Mouse (Mus musculus) limb, embryonic 12.5 days (tissue): ENCODE data around the gene Avil. TPM values are rescaled to one million over a fixed set of nuclear protein-coding genes. Genes with fewer than 3 reads are reported as not detected.
A peak's percentile ranks its signal among the peaks of the same experiment; 100 is the strongest.

Experiments used
- ATAC-seq: fragments of 200-750 bp; cut with Nextera tagmentation; 2 replicates; pipeline ENCODE4 v1.8.0; 2017; ENCODE audit warnings: low read depth, moderate TSS enrichment; ENCODE audit not compliant: insufficient number of reproducible peaks, insufficient read depth, low FRiP score, low TSS enrichment
- H3K27ac ChIP-seq: fragments of 300-500 bp; sonication (generic); 2 replicates; pipeline ENCODE4 v1.5.1; 2016; ENCODE audit warnings: mild to moderate bottlenecking, moderate library complexity
- H3K27me3 ChIP-seq: fragments of 300-500 bp; sonication (generic); 2 replicates; pipeline ENCODE4 v1.6.1; 2016; ENCODE audit warnings: mild to moderate bottlenecking, moderate library complexity
- H3K36me3 ChIP-seq: fragments of 300-500 bp; sonication (generic); 2 replicates; pipeline ENCODE4 v1.6.1; 2016; ENCODE audit warnings: mild to moderate bottlenecking, moderate library complexity
- H3K4me1 ChIP-seq: fragments of 300-500 bp; sonication (generic); replicated peaks from 2 replicates; pipeline ENCODE4 v1.6.1; 2016
- H3K4me2 ChIP-seq: fragments of 300-500 bp; sonication (generic); 2 replicates; pipeline ENCODE4 v1.6.1; 2016; ENCODE audit warnings: mild to moderate bottlenecking, moderate library complexity
- H3K4me3 ChIP-seq: fragments of 300-500 bp; sonication (generic); replicated peaks from 2 replicates; pipeline ENCODE4 v1.5.1; 2016; ENCODE audit warnings: mild to moderate bottlenecking
- H3K9ac ChIP-seq: fragments of 300-500 bp; sonication (generic); replicated peaks from 2 replicates; pipeline ENCODE4 v1.6.1; 2016; ENCODE audit warnings: mild to moderate bottlenecking, moderate library complexity
- H3K9me3 ChIP-seq: fragments of 300-500 bp; sonication (generic); 2 replicates; pipeline ENCODE4 v1.6.1; 2016; ENCODE audit warnings: mild to moderate bottlenecking, moderate library complexity
- WGBS: fragments of 180-500 bp; shearing (Covaris S2); methylation state at CpG from one replicate; pipeline ENCODE4 v1.1.7; 2016; 5-methylcytosine and 5-hydroxymethylcytosine counted together
- polyA plus RNA-seq: library from polyadenylated mRNA; unstranded; fragments of >200 nt; fragmentation: Nextera tagmentation; extraction: Ambion mirVana; gene quantifications from 2 replicates; pipeline ENCODE4 v1.2.1, GENCODE M21; 2016

The Avil gene
- polyA plus RNA-seq, 1 experiment from 2014 or later, result 1.1 TPM

DNA sequence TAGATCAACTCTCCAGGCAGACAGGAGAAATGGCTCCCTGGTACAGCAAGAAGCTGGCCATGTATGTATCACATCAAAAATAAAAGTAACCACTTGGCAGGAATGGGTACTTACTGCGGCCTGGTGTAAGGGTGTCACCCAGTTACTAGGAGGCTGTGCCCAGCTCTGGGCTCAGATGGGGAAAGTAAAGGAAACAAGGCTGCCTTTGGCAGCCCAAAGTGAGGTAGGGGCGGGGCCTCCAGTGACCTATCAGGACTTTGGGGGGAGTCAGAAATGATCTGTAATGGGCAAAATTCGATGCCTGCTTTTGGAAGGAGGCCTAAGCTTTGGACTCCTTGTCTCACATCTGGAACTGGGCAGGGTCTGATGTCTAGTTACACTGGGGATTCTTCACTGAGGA, 18.8 kb upstream of the Avil start:
- no peaks in the 10 kb centered on the region for H3K9me3 ChIP-seq
- 61% methylated on average over 3 of the region's 3 CpGs for WGBS
- H3K4me1 ChIP-seq, result peaks cover 73% of the 10 kb centered on the region
- no peak overlapping the region for H3K27ac ChIP-seq
- peaks cover 29% of the 10 kb centered on the region for H3K36me3 ChIP-seq
- no peak for ATAC-seq
- H3K9ac ChIP-seq, result peak overlapping the region; percentile 46
- peak overlapping the region; percentile 100 for H3K4me3 ChIP-seq
- H3K27me3 ChIP-seq, result no peaks in the 10 kb centered on the region
- peak overlapping the region; percentile 98 for H3K4me2 ChIP-seq

DNA sequence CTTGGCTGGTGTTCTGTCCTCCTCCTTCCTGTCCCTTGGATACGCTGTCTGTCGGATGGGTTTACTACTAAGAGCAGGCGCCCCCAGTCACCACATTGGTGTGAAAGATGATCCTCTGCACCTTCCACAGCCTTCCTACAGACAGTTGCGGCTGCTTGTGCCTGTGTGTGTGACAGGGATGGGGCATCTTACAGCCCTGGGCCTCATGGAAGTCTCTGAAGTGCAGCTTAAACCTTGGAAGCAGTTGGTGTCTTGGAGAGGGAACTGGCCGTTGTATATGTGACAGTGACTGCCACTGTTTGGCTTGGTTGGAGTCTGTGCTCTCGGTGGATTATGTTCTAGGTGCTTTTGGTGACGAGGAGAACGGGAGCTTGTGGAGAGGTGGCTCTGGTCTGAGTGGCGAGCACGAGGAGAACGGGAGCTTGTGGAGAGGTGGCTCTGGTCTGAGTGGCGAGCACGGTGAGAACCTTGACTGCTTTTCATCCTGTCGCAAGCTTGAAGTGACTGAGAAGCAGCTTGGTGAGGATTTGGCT, 17.2 kb upstream of the Avil start:
- Histone ChIP-seq H3K4me1 (peaks cover 81% of the 10 kb centered on the region), H3K4me2 (peak overlapping the region; percentile 98), H3K27ac (peak overlapping the region; percentile 35; the same call in 1 of the 2 replicates), H3K27me3 (no peaks in the 10 kb centered on the region), H3K4me3 (peak overlapping the region; percentile 19), H3K9me3 (no peaks in the 10 kb centered on the region), H3K9ac (peak overlapping the region; percentile 23; the same call in 1 of the 2 replicates), H3K36me3 (peaks cover 33% of the 10 kb centered on the region)
- no peak for ATAC-seq
- WGBS, result 44% methylated on average over 14 of the region's 14 CpGs

DNA sequence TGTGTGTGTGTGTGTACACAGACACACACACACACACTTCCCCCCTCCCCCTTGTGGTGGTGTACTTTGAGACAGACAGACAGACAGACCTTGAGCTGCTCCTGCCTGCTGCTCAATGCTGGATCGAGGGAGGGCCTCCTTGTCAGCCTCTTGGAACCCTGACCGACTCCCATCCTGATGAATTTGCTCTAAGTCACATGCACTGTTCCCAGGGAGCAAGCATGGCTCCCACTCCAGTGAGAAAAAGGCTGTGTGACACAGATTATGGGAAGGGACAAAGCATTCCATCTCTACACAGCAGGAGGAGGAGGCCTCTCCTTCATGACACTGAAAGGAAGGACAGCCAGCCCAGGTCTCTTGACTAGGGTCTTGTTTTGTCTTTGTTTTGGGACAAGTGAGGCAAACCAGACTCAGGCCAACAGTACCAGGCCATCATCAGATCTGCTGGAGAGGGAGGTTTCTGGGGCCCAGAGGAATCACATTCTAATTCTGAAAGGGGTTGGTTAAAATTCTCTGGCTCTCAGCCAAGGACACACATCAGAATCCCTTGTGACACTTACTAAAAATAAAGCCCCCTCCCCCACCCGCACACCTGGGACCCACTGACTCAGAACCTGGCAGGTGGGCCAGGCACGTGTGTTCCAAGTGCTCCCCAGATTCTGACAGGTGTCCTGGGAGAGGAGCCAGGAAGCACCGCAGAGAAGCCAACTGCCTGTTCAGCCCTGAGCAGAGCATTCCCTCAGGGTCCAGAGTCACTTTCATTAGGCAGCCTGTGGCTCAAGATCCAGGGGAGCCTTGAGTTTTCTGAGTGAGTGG, 16.1 kb upstream of the Avil start:
- peaks cover 92% of the 10 kb centered on the region for H3K4me1 ChIP-seq
- H3K4me3 ChIP-seq, result 0 out of 2 replicates have a peak overlapping the region, but pooled peaks have one; percentile 2
- peaks cover 39% of the 10 kb centered on the region for H3K36me3 ChIP-seq
- 0 out of 2 replicates have a peak overlapping the region, but pooled peaks have one; percentile 4 for H3K9ac ChIP-seq
- H3K27ac ChIP-seq, result peak overlapping the region; percentile 32; the same call in 1 of the 2 replicates
- no peak for ATAC-seq
- peak overlapping the region; percentile 98 for H3K4me2 ChIP-seq
- no peaks in the 10 kb centered on the region for H3K9me3 ChIP-seq
- no peaks in the 10 kb centered on the region for H3K27me3 ChIP-seq
- WGBS, result 55% methylated on average over 5 of the region's 5 CpGs

GRCm38 (mm10) chr10:126985127-126985526, 15.4 kb upstream of the Avil start:
- ATAC-seq, result no peak
- Histone ChIP-seq H3K36me3 (peaks cover 39% of the 10 kb centered on the region), H3K27ac (peak overlapping the region; percentile 32; the same call in 1 of the 2 replicates), H3K4me1 (peaks cover 97% of the 10 kb centered on the region), H3K9me3 (no peaks in the 10 kb centered on the region), H3K4me3 (no peak overlapping the region), H3K27me3 (no peaks in the 10 kb centered on the region), H3K9ac (no peak overlapping the region), H3K4me2 (0 out of 2 replicates have a peak overlapping the region, but pooled peaks have one; percentile 98)
- 85% methylated on average over 4 of the region's 4 CpGs for WGBS

DNA sequence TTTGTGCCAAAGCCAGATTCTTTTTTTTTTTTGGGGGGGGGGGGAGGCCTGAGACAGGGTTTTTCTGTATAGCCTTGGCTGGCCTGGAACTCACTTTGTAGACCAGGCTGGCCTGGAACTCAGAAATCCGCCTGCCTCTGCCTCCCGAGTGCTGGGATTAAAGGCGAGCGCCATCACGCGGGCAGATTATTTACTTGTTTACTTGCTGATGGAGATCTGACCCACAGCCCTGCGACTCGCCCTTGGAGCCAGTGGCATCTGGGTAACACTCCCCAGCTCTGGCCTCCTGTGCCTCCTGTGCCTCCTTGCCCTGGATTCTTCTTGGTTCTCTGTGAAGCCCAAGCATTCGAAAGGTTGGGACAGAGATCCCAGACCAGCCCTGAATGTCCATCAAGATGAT, 14.9 kb upstream of the Avil start:
- 86% methylated on average over 9 of the region's 9 CpGs for WGBS
- Histone ChIP-seq H3K27me3 (no peaks in the 10 kb centered on the region), H3K9ac (no peak overlapping the region), H3K4me1 (peaks cover 97% of the 10 kb centered on the region), H3K4me3 (no peak overlapping the region), H3K36me3 (peaks cover 39% of the 10 kb centered on the region), H3K27ac (peak overlapping the region; percentile 86; the same call in 1 of the 2 replicates), H3K4me2 (peak overlapping the region; percentile 36; the same call in 1 of the 2 replicates), H3K9me3 (no peaks in the 10 kb centered on the region)
- no peak for ATAC-seq

DNA sequence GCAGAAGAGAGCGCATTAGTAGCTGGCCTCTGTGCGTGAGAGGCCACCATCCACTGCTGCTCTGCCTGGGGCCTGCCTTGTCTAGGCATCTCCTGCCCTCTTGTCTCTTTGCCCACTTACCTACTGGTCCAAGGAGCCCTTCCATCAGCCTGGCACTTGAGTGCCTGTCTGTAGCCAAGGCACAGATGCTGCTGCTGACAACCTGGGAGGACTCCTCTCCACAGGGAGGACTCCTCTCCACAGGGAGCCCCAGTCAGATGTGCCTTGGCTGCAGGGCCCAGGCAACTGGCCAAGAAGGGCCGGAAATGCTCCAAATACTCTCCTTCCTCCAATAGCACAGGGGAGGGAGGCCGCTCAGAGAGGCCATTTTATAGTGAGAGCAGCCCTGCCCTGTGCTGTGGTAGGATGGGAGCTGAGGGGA, 14.0 kb upstream of the Avil start:
- peak overlapping the region; percentile 36 for H3K4me2 ChIP-seq
- peaks cover 47% of the 10 kb centered on the region for H3K36me3 ChIP-seq
- H3K9ac ChIP-seq, result no peak overlapping the region

GRCm38 (mm10) chr10:126987183-126988118, 13.1 kb upstream of the Avil start:
- no peaks in the 10 kb centered on the region for H3K27me3 ChIP-seq
- H3K4me3 ChIP-seq, result no peak overlapping the region
- 59% methylated on average over 8 of the region's 8 CpGs for WGBS
- ATAC-seq, result no peak
- H3K4me2 ChIP-seq, result peak overlapping the region; percentile 36
- peaks cover 92% of the 10 kb centered on the region for H3K4me1 ChIP-seq
- peak overlapping the region; percentile 42; the same call in 1 of the 2 replicates for H3K9ac ChIP-seq
- no peaks in the 10 kb centered on the region for H3K9me3 ChIP-seq
- H3K27ac ChIP-seq, result peak overlapping the region; percentile 86
- peaks cover 54% of the 10 kb centered on the region for H3K36me3 ChIP-seq

More for the DNA sequence above, 14.0 kb upstream of the Avil start:
- H3K9me3 ChIP-seq, result no peaks in the 10 kb centered on the region
- H3K27ac ChIP-seq, result peak overlapping the region; percentile 86
- H3K4me3 ChIP-seq, result no peak overlapping the region
- H3K27me3 ChIP-seq, result no peaks in the 10 kb centered on the region
- ATAC-seq, result peak; percentile 52; the same call in 1 of the 2 replicates
- 55% methylated on average over 4 of the region's 4 CpGs for WGBS
- peaks cover 97% of the 10 kb centered on the region for H3K4me1 ChIP-seq

GRCm38 (mm10) chr10:126988513-126989165, 11.9 kb upstream of the Avil start:
- peaks cover 80% of the 10 kb centered on the region for H3K4me1 ChIP-seq

GRCm38 (mm10) chr10:126990313-126991056, 10.0 kb upstream of the Avil start:
- Histone ChIP-seq H3K4me3 (no peak overlapping the region), H3K4me1 (peaks cover 61% of the 10 kb centered on the region), H3K36me3 (peaks cover 61% of the 10 kb centered on the region), H3K9me3 (no peaks in the 10 kb centered on the region), H3K9ac (no peak overlapping the region), H3K4me2 (no peak overlapping the region), H3K27me3 (no peaks in the 10 kb centered on the region), H3K27ac (peak overlapping the region; percentile 25; the same call in 1 of the 2 replicates)
- 0 out of 2 replicates have a peak, but pooled peaks have one; percentile 21 for ATAC-seq
- WGBS, result 66% methylated on average over 7 of the region's 7 CpGs

More at GRCm38 (mm10) chr10:126988513-126989165, 11.9 kb upstream of the Avil start:
- Histone ChIP-seq H3K27me3 (no peaks in the 10 kb centered on the region), H3K4me2 (no peak overlapping the region), H3K27ac (peak overlapping the region; percentile 62), H3K9ac (no peak overlapping the region), H3K36me3 (peaks cover 54% of the 10 kb centered on the region), H3K4me3 (no peak overlapping the region), H3K9me3 (no peaks in the 10 kb centered on the region)
- no peak for ATAC-seq
- 52% methylated on average over 5 of the region's 5 CpGs for WGBS

GRCm38 (mm10) chr10:126991676-126992075, 8.8 kb upstream of the Avil start:
- Histone ChIP-seq H3K36me3 (peaks cover 65% of the 10 kb centered on the region), H3K4me1 (peaks cover 49% of the 10 kb centered on the region), H3K9ac (0 out of 2 replicates have a peak overlapping the region, but pooled peaks have one; percentile 12), H3K4me2 (no peak overlapping the region), H3K4me3 (no peak overlapping the region), H3K27me3 (no peaks in the 10 kb centered on the region), H3K9me3 (no peaks in the 10 kb centered on the region), H3K27ac (peak overlapping the region; percentile 12; the same call in 1 of the 2 replicates)
- ATAC-seq, result no peak
- 30% methylated on average over 3 of the region's 3 CpGs for WGBS
